Mouse (Mus musculus) heart, adult 2 months (tissue): ENCODE measurements around the gene Zfp706.

Experiments
- CTCF ChIP-seq: fragments of 200-600 bp; IDR thresholded peaks from 2 replicates; pipeline ENCODE4 v1.8.1; 2022; ENCODE audit warnings: antibody characterized with exemption, mild to moderate bottlenecking, moderate library complexity
- EP300 ChIP-seq: fragments of 200-500 bp; IDR thresholded peaks from 2 replicates; pipeline ENCODE4 v1.6.1; 2011; ENCODE audit warnings: low read depth, low read length, control low read depth; ENCODE audit not compliant: insufficient read depth
- POLR2A ChIP-seq: fragments of 200-500 bp; IDR thresholded peaks from 2 replicates; pipeline ENCODE4 v1.6.1; 2011; ENCODE audit warnings: mild to moderate bottlenecking, low read depth, low read length, control low read depth; ENCODE audit not compliant: insufficient read depth

DNA sequence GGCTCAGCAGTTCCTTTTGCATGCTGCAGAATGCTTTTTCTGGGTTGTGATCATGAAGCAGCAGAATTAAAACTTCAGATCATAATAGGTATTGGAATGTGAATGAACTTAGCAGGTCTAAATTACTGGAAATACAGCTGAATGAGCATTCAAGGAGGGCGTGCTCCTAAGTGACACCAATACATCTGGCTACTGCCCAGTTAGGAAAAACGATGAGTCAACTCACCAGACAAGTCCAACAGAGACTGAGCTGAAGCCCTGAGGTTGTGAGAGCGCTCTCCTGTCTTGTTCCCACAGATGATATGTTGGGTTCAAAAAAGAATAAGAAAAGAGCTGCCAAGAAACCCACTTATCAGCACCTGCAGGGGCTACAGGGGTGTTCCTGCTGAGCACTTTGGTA lies 11.9 kb upstream of the Zfp706 start:
- TF ChIP-seq CTCF = no peak
- TF ChIP-seq POLR2A = no peak
- TF ChIP-seq EP300 = no peak
